Mouse (Mus musculus) lung, embryonic 15.5 days (tissue): ENCODE measurements around the gene Prx. TPM values are rescaled to one million over a fixed set of nuclear protein-coding genes. Genes with fewer than 3 reads are reported as not detected.

ENCODE experiments used
- ATAC-seq: fragments of 200-750 bp; cut with Nextera tagmentation; 2 replicates; pipeline ENCODE4 v1.8.0; 2017; ENCODE audit warnings: moderate number of reproducible peaks, borderline replicate concordance; ENCODE audit not compliant: low FRiP score, low TSS enrichment; ENCODE audit errors: extremely low read depth
- H3K27ac ChIP-seq: fragments of 300-500 bp; sonication (generic); 2 replicates; pipeline ENCODE4 v1.5.1; 2015; ENCODE audit warnings: moderate library complexity, mild to moderate bottlenecking, inconsistent platforms
- H3K27me3 ChIP-seq: fragments of 300-500 bp; sonication (generic); 2 replicates; pipeline ENCODE4 v1.6.1; 2015; ENCODE audit warnings: inconsistent platforms
- H3K36me3 ChIP-seq: fragments of 300-500 bp; sonication (generic); 2 replicates; pipeline ENCODE4 v1.6.1; 2015; ENCODE audit warnings: inconsistent platforms
- H3K4me1 ChIP-seq: fragments of 300-500 bp; sonication (generic); 2 replicates; pipeline ENCODE4 v1.6.1; 2015; ENCODE audit warnings: inconsistent platforms
- H3K4me2 ChIP-seq: fragments of 300-500 bp; sonication (generic); 2 replicates; pipeline ENCODE4 v1.6.1; 2015; ENCODE audit warnings: inconsistent platforms, mild to moderate bottlenecking, moderate library complexity
- H3K4me3 ChIP-seq: fragments of 300-500 bp; sonication (generic); 2 replicates; pipeline ENCODE4 v1.5.1; 2015; ENCODE audit warnings: mild to moderate bottlenecking, inconsistent platforms
- H3K9ac ChIP-seq: fragments of 300-500 bp; sonication (generic); 2 replicates; pipeline ENCODE4 v1.6.1; 2015; ENCODE audit warnings: inconsistent platforms
- H3K9me3 ChIP-seq: fragments of 300-500 bp; sonication (generic); 2 replicates; pipeline ENCODE4 v1.6.1; 2016; ENCODE audit warnings: inconsistent platforms
- WGBS: fragments of 180-500 bp; shearing (Covaris S2); methylation state at CpG from one replicate; pipeline ENCODE4 v1.1.7; 2015; 5-methylcytosine and 5-hydroxymethylcytosine counted together
- polyA plus RNA-seq: library from polyadenylated mRNA; unstranded; fragments of >200 nt; fragmentation: Nextera tagmentation; extraction: Ambion mirVana; gene quantifications from 2 replicates; pipeline ENCODE4 v1.2.1, GENCODE M21; 2015

The Prx gene
- polyA plus RNA-seq = 7.2 and 8.7 TPM in 2 replicates

GRCm38 (mm10) chr7:27499036-27499435 lies at the start of gene Prx:
Gene Prx, plus strand, starts transcription at chr7:27499324.
- no peak within 1 kb of the TSS for H3K4me3 ChIP-seq
- H3K9me3 ChIP-seq = no peaks in the 10 kb centered on the region
- H3K4me2 ChIP-seq = no peak within 1 kb of the TSS
- no peaks in the 10 kb centered on the region for H3K27me3 ChIP-seq
- no peak within 1 kb of the TSS for H3K27ac ChIP-seq
- ATAC-seq = no peak
- no peaks in the 10 kb centered on the region for H3K36me3 ChIP-seq
- H3K9ac ChIP-seq = no peak within 1 kb of the TSS
- 34% methylated on average over 3 of the region's 3 CpGs for WGBS
- H3K4me1 ChIP-seq = 0 out of 2 replicates have a peak, but pooled peaks cover 2% of the 10 kb centered on the region

GRCm38 (mm10) chr7:27451359-27451758 lies 47.8 kb upstream of the Prx start:
- Histone ChIP-seq H3K4me3 (no peak overlapping the region), H3K27ac (no peak overlapping the region), H3K4me1 (peaks cover 18% of the 10 kb centered on the region), H3K9ac (no peak overlapping the region), H3K9me3 (no peaks in the 10 kb centered on the region), H3K36me3 (no peaks in the 10 kb centered on the region), H3K27me3 (peaks cover 9% of the 10 kb centered on the region), H3K4me2 (no peak overlapping the region)
- ATAC-seq = no peak
- 87% methylated on average over 2 of the region's 2 CpGs for WGBS

GRCm38 (mm10) chr7:27452206-27452770 lies 46.8 kb upstream of the Prx start:
- Histone ChIP-seq H3K27ac (no peak overlapping the region), H3K36me3 (no peaks in the 10 kb centered on the region), H3K27me3 (no peaks in the 10 kb centered on the region), H3K4me1 (peaks cover 8% of the 10 kb centered on the region), H3K9ac (no peak overlapping the region), H3K4me2 (no peak overlapping the region), H3K9me3 (no peaks in the 10 kb centered on the region), H3K4me3 (no peak overlapping the region)
- no peak for ATAC-seq
- WGBS = 49% methylated on average over 13 of the region's 13 CpGs

- Histone ChIP-seq H3K9me3 (no peaks in the 10 kb centered on the region), H3K9ac (no peak overlapping the region), H3K27me3 (no peaks in the 10 kb centered on the region), H3K36me3 (no peaks in the 10 kb centered on the region), H3K4me2 (no peak overlapping the region), H3K27ac (no peak overlapping the region), H3K4me3 (no peak overlapping the region), H3K4me1 (no peaks in the 10 kb centered on the region)
- no peak for ATAC-seq
- WGBS = 50% methylated on average over 10 of the region's 10 CpGs
These were observed 44.5 kb upstream of the Prx start for GRCm38 (mm10) chr7:27454461-27455121.

GRCm38 (mm10) chr7:27455273-27455672 lies 43.9 kb upstream of the Prx start:
- Histone ChIP-seq H3K4me3 (no peak overlapping the region), H3K9ac (no peak overlapping the region), H3K36me3 (no peaks in the 10 kb centered on the region), H3K9me3 (no peaks in the 10 kb centered on the region), H3K4me2 (no peak overlapping the region), H3K27ac (no peak overlapping the region), H3K4me1 (no peaks in the 10 kb centered on the region), H3K27me3 (no peaks in the 10 kb centered on the region)
- no peak for ATAC-seq
- WGBS = 83% methylated on average over 3 of the region's 3 CpGs

GRCm38 (mm10) chr7:27458614-27459013 lies 40.5 kb upstream of the Prx start:
- H3K4me2 ChIP-seq = no peak overlapping the region
- no peak overlapping the region for H3K4me3 ChIP-seq
- no peaks in the 10 kb centered on the region for H3K4me1 ChIP-seq
- no peak overlapping the region for H3K27ac ChIP-seq
- no peak overlapping the region for H3K9ac ChIP-seq
- H3K36me3 ChIP-seq = no peaks in the 10 kb centered on the region
- WGBS = 85% methylated on average over 4 of the region's 4 CpGs
- H3K9me3 ChIP-seq = no peaks in the 10 kb centered on the region
- ATAC-seq = no peak
- H3K27me3 ChIP-seq = no peaks in the 10 kb centered on the region

GRCm38 (mm10) chr7:27459640-27460039 lies 39.5 kb upstream of the Prx start:
- H3K27ac ChIP-seq = no peak overlapping the region
- 81% methylated on average over 5 of the region's 5 CpGs for WGBS
- ATAC-seq = no peak
- no peak overlapping the region for H3K4me2 ChIP-seq
- H3K36me3 ChIP-seq = no peaks in the 10 kb centered on the region
- no peaks in the 10 kb centered on the region for H3K9me3 ChIP-seq
- no peaks in the 10 kb centered on the region for H3K27me3 ChIP-seq
- H3K9ac ChIP-seq = no peak overlapping the region
- H3K4me1 ChIP-seq = no peaks in the 10 kb centered on the region
- H3K4me3 ChIP-seq = no peak overlapping the region

GRCm38 (mm10) chr7:27460477-27460876 lies 38.6 kb upstream of the Prx start:
- WGBS = 68% methylated on average over 6 of the region's 6 CpGs

GRCm38 (mm10) chr7:27467648-27468047 lies 31.5 kb upstream of the Prx start:
- Histone ChIP-seq H3K4me3 (no peak overlapping the region), H3K27ac (no peak overlapping the region), H3K4me1 (peaks cover 8% of the 10 kb centered on the region; the same call in 1 of the 2 replicates), H3K9me3 (no peaks in the 10 kb centered on the region), H3K9ac (no peak overlapping the region), H3K36me3 (no peaks in the 10 kb centered on the region), H3K4me2 (no peak overlapping the region), H3K27me3 (no peaks in the 10 kb centered on the region)
- WGBS = 29% methylated on average over 4 of the region's 4 CpGs
- ATAC-seq = no peak; the same call in 1 of the 2 replicates

More at GRCm38 (mm10) chr7:27460477-27460876, 38.6 kb upstream of the Prx start:
- Histone ChIP-seq H3K27ac (no peak overlapping the region), H3K4me3 (no peak overlapping the region), H3K4me2 (no peak overlapping the region), H3K36me3 (no peaks in the 10 kb centered on the region), H3K9ac (no peak overlapping the region), H3K4me1 (no peaks in the 10 kb centered on the region), H3K27me3 (no peaks in the 10 kb centered on the region), H3K9me3 (no peaks in the 10 kb centered on the region)
- ATAC-seq = no peak

- H3K4me1 ChIP-seq = peaks cover 17% of the 10 kb centered on the region
These were observed 27.6 kb upstream of the Prx start for GRCm38 (mm10) chr7:27471390-27472120.

GRCm38 (mm10) chr7:27472596-27472995 lies 26.5 kb upstream of the Prx start:
- Histone ChIP-seq H3K36me3 (peaks cover 11% of the 10 kb centered on the region), H3K27me3 (no peaks in the 10 kb centered on the region), H3K9ac (peak overlapping the region; percentile 24; the same call in 1 of the 2 replicates), H3K4me3 (peak overlapping the region; percentile 84), H3K27ac (peak overlapping the region; percentile 73), H3K4me2 (peak overlapping the region; percentile 69), H3K9me3 (no peaks in the 10 kb centered on the region), H3K4me1 (peaks cover 15% of the 10 kb centered on the region)
- 7% methylated on average over 7 of the region's 7 CpGs for WGBS
- no peak for ATAC-seq

More at GRCm38 (mm10) chr7:27471390-27472120, 27.6 kb upstream of the Prx start:
- H3K36me3 ChIP-seq = peaks cover 5% of the 10 kb centered on the region
- no peak overlapping the region for H3K9ac ChIP-seq
- H3K27ac ChIP-seq = no peak overlapping the region
- no peaks in the 10 kb centered on the region for H3K9me3 ChIP-seq
- ATAC-seq = no peak
- H3K4me2 ChIP-seq = no peak overlapping the region
- WGBS = 89% methylated on average over 11 of the region's 11 CpGs
- no peaks in the 10 kb centered on the region for H3K27me3 ChIP-seq
- H3K4me3 ChIP-seq = no peak overlapping the region
